Mouse (Mus musculus): ENCODE data around the gene Larp6. TPM values are rescaled to one million over a fixed set of nuclear protein-coding genes. Genes with fewer than 3 reads are reported as not detected.

Larp6 gene
- total RNA-seq, 2 experiments from 2014 or later = 33.4 to 34.8 TPM

DNA sequence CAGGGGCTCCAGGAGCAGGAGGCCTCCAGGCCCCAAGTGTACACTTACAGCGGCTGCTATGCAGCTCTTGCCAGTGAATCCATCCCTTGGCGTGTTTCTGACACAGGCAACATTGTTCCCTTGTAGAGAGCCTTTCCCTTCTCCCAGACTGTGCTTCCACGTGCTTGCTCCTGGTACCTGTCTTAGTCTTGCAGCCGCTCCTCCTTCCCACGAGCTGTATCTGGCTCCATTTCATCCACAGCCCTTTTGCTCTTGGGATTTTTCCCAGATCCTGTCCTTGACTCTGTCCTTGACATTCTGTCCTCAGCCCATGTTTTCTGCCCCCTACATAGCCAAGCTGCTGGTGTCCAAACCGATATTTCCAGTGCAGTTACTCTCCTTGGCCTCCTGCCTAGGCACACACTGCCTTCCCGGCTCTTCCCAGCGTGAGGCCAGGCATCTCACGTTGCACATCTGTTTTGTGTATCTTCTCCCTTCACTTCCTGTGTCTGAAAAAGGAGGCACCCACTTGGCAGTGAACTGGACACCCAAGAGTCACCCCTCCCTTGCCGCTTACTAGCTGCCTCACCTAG, 46.7 kb downstream of the Larp6 start:
- DNase-seq = no peak

DNA sequence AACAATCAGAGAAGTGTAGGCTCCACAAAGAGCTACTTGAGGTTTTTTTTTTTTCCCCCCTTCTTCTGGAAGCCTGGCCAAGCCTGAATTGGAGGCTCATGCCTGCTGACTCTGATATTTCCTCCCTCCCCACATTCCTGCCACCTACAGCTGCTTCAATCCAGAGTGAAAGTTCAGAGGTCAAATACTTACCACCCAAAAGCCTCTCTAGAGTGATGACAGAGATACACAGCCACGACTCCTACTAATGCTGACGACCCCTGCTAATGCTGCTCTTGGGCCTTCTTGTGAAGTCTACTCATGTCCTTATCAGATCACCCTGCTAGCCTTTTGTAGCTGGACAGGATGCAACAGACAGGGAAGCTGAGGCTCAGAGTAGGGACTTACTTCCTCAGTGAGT, 52.4 kb downstream of the Larp6 start:
- no peak for DNase-seq

GRCm38 (mm10) chr9:60768393-60768792, 55.6 kb downstream of the Larp6 start:
- no peak for DNase-seq

DNA sequence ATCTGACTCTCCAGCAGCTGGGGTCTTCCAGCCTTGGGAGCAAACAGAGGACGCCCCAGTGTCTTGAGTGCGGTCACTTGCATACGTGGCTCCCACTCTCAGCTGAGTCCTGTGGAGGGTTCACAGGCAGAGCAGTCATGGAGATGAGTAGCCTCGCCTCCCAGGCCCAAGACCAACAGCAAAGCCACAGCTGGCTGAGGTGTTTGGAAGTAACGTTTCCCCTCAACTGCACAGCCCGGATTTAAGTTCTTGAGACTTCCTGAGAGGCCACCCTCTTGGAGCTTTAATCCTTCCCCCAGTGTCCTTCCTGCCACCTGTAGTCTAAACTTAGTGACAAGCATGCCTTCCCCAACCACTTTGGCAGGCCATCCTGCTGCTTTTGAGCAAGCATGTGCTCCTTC, 56.9 kb downstream of the Larp6 start:
- DNase-seq = no peak

GRCm38 (mm10) chr9:60773713-60774112, 60.9 kb downstream of the Larp6 start:
- no peak for DNase-seq

GRCm38 (mm10) chr9:60776899-60777298, 64.1 kb downstream of the Larp6 start:
- DNase-seq = no peak

DNA sequence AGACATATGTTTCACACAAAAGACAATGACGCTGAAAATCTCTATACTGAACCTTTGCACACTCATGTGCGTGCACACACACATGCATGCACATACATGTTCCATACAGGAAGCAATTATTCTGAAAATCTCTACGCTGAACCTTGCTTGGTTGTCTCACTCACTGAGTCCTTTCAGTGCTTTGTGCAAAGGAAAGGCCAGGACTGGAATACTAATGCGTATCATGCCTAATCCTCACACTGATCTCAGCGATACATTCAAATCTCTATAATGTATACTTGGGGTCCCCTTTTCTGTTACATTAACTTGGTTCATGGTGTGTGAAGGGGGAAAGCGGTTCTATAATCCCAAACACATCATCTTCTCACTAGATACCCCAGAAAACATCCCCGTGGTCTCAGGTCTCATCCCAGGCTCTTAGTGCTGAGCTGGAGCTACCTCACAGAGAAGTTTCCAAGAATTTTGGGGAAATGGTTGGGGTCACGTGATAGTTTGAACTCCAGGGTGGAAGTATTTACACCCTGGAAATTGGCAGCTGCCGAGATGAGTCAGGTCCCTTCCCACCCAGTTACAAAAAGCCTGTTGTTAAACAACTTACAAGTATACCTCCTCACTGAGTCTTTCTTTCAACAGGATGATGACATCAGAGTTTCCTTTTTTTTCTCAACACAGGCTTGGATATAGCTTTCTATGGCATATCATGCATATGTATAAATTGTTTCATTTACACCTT, 69.4 kb downstream of the Larp6 start:
- no peak for DNase-seq

GRCm38 (mm10) chr9:60785069-60785468, 72.3 kb downstream of the Larp6 start:
- no peak for DNase-seq

- DNase-seq = no peak
Measured at GRCm38 (mm10) chr9:60787517-60788110, 74.8 kb downstream of the Larp6 start.

Other genes with a start within 250 kb of the Larp6 start
- gene Thsd4, start 190.9 kb upstream of the Larp6 start, total RNA-seq (2021) = 10 to 100 TPM; 22.9 to 25.7 TPM
- gene Lrrc49, start 24.8 kb upstream of the Larp6 start, total RNA-seq (2021) = 10 to 100 TPM; 54.4 to 58.3 TPM
- gene Uaca, start 81.6 kb downstream of the Larp6 start, total RNA-seq (2021) = 1 to 10 TPM; 5.6 to 7.0 TPM